Mouse (Mus musculus) left cerebral cortex, adult 9 months (tissue): ENCODE results near the gene Siva1.

Source experiments
- DNase-seq, 2 experiments: peaks; one replicate each; pipeline ENCODE4 v3.0.0; 2022; ENCODE audit warnings: low spot score in 2 of 2

Gene Siva1

DNA sequence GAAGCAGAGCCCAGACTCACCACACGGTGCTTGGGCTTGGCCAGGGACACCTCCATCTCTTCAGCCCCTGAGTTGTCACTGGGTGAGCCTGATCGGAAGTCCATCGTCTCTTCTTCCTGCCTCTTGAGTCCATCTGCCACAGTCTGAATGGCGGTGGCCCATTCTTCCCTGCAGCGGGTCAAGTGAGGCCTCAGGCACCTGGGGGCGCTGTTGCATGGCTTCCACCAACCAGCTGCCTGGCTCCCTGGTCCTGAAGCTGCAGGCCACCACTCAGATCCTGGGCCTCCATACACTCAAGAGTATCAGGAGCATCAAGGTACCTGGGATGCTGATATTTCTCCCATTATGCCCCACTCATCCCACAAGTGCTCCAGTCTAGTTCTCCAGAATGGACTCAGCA is 14.6 kb downstream of the Siva1 start:
- peak in 1 of 2 experiments; percentile 55 for DNase-seq

DNA sequence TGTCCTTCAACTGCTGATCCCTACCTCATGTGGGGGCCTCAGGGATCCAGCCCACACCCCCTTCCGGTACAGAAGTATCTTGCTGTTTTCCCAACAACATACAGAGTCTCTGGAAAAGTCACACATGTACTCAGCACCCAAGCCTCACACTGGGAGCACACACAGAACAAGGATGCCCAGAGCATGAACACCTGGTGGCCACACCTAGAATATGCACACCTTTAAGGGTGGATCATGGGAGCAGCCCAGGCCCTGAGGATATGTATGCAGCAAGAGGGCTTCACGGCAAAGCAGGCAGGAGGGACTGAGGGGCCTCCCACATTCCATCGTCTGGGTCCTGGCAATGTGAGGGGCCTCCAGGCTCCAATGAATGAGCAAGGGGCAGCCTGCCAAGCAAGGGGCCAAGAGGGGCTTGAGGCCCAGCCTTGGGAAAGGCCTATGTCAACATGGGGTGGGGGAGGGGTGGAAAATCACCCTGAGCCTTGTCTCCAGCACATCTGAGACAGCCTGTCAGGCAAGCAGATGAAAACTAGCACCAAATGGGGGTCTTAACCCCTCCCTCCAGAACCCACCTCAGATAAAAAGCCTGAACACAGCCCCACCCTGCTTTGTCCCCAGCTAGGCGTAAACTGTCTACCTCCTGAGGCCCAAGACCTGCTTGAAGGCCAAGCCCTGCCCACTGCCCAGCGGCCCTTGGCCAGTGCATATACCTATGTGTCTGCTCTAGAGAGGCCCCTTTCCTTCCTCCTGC is 16.3 kb downstream of the Siva1 start:
- no peak for DNase-seq

- DNase-seq, result no peak
Measured at GRCm38 (mm10) chr12:112661327-112661605, 16.8 kb downstream of the Siva1 start.

GRCm38 (mm10) chr12:112661851-112662250 is 17.4 kb downstream of the Siva1 start:
- no peak for DNase-seq

DNA sequence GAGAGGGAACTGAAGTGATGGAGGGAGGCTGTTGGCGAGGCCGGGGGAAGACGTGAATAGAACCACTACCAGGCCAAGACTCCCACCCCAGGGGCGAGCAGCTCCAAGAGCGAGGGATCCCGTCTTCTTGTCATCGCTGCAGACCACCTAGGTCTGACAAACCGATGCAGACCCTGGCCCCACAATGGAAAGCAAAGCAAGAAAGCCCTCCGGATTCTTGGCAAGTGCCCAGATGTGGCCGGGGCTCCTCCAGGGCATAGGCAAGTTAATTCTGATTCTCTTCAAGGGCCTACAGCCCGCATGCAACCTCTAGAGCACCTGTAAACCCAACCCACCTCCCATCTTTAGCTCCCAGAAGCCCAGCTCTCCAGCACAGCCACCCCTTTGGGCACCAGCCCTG is 18.8 kb downstream of the Siva1 start:
- no peak for DNase-seq

DNA sequence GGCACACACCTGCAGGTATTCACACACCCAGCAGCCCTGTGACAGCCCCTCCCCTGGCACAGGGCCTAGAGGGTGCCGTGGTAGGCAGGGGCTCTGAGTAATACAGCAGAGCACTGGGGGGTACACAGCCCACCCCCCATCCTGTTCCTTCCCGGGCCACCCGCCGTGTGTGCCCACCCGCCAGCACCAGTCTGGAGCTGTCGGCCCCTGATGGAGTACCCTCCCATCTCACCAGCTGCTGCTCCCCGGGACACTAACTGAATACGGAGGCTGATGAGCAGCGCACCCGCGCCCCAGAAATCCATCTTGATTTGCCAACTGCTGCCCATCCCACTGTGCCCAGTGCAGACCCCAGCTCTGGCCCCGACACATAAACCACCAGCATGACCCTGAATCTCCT is 19.2 kb downstream of the Siva1 start:
- no peak for DNase-seq

DNA sequence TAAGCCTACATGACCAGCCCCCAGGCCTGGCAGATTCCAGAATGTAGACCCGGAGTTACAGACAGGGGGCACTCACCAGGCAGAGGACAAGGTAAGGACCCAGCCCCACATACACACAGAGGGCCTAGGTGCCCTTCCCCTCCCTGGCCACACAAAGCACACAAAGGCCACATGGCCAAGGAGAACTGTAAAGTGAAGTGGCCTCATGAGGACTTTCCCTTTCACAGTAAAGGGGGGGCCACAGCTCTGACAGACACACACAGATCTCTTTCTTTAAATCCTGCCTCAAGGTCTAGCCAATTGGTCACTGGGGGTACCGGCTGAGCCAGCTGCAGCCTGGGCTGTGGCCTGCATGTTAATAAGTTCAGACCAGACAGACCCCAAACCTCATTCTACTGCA is 19.6 kb downstream of the Siva1 start:
- no peak for DNase-seq

- no peak for DNase-seq
Measured at GRCm38 (mm10) chr12:112664656-112665055, 20.2 kb downstream of the Siva1 start.

GRCm38 (mm10) chr12:112665445-112665844 is 21.0 kb downstream of the Siva1 start:
- peak in 1 of 2 experiments; percentile 81 for DNase-seq

GRCm38 (mm10) chr12:112665881-112666544 is 21.5 kb downstream of the Siva1 start:
- DNase-seq, result no peak

GRCm38 (mm10) chr12:112667619-112668297 is 23.3 kb downstream of the Siva1 start:
- no peak for DNase-seq

GRCm38 (mm10) chr12:112670718-112671393 is 26.4 kb downstream of the Siva1 start:
- DNase-seq, result no peak

DNA sequence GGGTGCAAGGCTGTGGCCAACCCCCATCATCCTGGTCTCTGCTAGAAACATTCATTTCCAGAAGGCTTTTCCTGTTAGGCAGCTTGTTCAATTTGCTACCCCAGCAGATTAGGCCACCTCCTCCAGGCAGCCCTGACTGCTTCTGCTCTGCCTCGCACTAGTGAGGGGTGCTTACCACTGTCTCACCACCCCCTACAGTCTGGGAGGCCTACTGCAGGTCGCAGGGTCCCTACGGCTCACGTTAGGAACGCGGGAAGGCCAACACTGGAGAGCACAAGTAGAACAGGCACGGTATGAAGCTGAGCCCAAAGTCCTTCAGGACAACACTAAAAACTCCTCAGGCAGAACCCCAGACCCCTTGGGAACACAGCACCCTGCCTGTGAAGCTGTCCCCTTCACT is 27.4 kb downstream of the Siva1 start:
- no peak for DNase-seq

- no peak for DNase-seq
Measured at GRCm38 (mm10) chr12:112672744-112673575, 28.5 kb downstream of the Siva1 start.

DNA sequence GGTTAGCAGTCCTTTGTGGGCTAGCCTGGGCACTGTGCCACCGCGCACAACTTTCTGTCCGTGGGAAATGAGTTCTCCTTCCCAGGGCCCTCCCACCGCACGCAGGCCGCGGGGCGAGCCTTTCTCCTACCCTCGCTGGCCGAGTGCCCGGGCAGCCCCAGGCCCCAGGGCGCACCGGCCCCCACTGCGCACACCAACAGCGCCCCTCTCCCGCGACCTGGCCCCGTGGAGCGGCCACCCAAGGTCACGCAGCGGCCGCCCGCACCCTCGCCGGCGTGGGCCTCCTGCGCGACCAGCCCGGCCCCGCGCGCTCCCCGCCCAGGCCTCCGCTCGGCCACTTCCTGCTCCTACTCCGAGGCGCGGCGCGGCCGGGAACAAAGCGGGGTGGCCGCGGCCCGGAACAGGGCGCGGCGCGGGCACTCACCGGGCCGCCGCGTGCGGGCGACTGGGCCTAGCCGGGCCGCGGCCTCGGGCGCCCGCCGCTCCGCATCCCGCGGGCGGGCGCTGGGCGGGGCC is 29.2 kb downstream of the Siva1 start:
- DNase-seq, result no peak

GRCm38 (mm10) chr12:112674132-112675011 is 29.9 kb downstream of the Siva1 start, which contains the start of gene Akt1:
Akt1 (minus strand) TSS chr12:112674884.
- peak in 1 of 2 experiments; percentile 50 for DNase-seq

- DNase-seq, result peak in 1 of 2 experiments; percentile 86
Measured at GRCm38 (mm10) chr12:112675245-112676035, 31.0 kb downstream of the Siva1 start.

GRCm38 (mm10) chr12:112677076-112677475 is 32.6 kb downstream of the Siva1 start:
- no peak for DNase-seq

- no peak for DNase-seq
Measured at GRCm38 (mm10) chr12:112677943-112678554, 33.6 kb downstream of the Siva1 start.
